Mouse (Mus musculus) cerebellum, postnatal 25 days (tissue): Measurements from ENCODE around the gene Hscb.
"Not testable (repeated sequence)": the region's sequence is repeated elsewhere in the genome, so short reads cannot be mapped to it uniquely, and the experiment has no call there.

ENCODE experiments used
- DNase-seq, 2 experiments: peaks; one replicate each; pipeline ENCODE4 v3.0.0; 2021; ENCODE audit warnings: mixed read lengths in 2 of 2

The Hscb gene

DNA sequence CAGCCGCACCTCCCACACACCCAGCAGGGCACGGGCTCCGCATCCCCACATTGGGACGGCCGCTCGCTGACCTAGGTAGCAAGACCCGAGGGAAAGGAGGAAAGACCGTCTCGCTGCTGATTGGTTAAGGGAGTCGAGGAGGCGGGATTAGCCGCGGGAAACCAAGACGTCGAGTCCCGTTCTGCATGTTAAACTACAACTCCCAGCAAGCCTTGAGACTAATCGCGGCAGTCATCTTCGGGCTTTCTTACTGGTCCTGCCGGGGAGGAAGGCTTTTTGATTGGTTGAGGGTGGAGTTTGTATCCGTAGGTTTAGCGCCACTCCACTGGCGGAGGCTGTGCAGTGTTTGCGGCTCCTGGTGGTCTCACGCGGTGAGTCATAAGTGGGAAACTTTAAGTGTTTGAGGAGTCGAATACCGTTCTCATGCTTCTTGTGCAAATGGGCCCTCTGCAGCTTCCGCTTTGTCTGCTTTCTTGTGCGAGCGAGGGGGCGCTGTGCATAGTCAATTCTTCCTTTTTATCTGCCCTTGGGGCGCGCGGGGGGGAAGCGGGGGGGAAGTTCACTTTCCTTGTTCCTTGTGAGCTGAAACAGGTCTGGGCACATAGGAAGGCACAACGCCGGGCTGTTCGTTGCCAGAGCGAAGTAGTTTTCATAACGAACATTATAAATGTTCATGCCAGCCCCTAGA, at the start of gene Hscb, which contains the start of gene Chek2:
Gene Hscb (minus strand): TSS at position 100 of the 688 bp plus-strand sequence.
Gene Chek2 (plus strand): TSS at position 302 of the 688 bp plus-strand sequence.
- DNase-seq: peak; percentile 99

DNA sequence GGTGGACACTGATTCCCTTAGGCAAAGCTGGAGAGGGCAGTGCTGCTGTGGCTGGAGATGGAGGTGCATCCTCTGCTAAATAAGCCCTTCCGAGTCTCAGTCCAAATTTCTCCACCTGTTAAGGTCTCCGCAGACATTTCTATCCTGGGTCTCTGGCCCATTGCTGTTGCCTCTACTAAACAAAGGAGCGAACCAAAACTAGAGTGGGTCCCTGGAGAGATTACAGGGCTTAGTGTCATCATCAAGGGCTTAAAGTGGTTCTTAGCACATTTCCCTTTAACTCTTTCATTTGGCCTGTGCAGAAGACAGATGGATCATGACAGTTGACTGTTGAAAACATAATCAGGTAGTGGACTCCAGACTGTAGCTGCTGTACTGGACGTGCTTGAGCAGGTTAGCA, 49.0 kb upstream of the Hscb start:
- DNase-seq: no peak

DNA sequence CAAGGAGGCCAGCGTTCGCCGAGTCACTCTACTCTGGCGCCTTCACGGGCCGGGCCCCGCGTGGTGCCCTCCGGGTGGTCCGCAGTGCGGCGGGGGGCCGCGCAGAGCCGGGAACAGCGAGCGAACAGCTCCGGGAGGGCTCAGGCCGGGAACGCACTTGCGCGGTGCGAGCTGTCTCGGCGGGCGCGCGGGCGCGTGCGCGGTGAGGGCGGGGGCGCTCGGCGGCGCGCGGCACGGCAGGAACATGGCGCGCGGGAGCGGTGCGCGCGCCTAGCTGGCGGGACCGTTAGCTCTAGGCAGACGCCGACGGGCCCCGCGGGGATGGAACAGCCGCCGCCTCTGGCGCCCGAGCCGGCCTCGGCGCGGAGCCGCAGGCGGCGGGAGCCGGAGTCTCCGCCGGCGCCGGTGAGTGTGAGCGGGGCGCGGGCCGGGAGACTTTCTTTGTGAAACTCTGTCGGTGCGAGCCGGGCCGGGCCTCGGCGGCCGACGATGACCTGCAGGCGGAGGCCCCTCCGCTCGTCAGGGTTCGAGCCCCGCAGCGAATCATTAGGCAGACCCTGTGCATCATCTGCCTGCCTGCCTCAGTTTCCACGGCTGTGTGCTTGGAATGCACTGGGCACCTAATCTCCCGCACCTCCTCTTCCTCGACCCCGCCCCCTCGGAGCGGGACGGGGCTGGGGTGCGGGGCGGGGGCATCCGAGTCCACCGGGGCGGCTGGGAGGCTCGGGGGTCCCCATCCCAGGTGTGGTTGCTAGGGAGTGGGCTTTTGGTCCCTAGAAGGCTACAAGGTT, 40.2 kb upstream of the Hscb start, which contains the start of gene Ttc28:
Gene Ttc28 (plus strand): TSS at position 220 of the 791 bp plus-strand sequence.
- peak; percentile 90 to 94 for DNase-seq

DNA sequence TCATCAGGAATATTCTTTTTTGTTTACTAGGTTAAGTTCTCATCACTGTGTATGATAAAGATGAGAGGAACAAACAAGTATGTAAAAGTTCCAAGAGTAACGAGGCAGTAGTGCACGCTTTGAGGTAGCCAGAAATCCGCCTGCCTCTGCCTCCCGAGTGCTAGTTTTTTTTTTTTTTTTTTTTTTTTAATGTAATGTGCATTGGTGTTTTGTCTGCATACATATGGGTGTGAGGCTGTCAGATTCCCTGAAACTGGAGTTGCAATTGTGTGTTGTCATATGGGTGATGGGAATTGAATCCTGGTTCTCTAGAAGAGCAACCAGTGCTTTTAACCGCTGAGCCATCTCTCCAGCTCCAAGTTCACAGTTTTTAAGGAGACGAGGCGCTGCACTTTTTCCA, 39.5 kb upstream of the Hscb start:
- no peak for DNase-seq

DNA sequence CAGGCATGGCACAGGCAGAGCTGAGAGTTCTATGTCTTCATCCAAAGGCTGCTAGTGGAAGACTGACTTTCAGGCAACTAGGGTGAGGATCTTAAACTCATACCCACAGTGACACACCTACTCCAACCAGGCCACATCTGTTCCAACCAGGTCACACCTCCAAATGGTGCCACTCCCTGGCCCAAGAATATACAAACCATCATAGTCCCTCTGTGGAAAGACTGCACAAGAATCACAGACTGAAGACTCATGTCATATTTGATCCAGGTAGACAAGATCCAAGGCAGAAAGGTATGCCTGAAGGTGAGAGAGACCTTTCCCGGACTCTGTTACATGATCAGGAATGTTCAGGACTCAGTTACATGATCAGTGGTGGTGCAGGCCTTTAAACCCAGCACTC, 38.9 kb upstream of the Hscb start:
- not testable (repeated sequence) for DNase-seq

DNA sequence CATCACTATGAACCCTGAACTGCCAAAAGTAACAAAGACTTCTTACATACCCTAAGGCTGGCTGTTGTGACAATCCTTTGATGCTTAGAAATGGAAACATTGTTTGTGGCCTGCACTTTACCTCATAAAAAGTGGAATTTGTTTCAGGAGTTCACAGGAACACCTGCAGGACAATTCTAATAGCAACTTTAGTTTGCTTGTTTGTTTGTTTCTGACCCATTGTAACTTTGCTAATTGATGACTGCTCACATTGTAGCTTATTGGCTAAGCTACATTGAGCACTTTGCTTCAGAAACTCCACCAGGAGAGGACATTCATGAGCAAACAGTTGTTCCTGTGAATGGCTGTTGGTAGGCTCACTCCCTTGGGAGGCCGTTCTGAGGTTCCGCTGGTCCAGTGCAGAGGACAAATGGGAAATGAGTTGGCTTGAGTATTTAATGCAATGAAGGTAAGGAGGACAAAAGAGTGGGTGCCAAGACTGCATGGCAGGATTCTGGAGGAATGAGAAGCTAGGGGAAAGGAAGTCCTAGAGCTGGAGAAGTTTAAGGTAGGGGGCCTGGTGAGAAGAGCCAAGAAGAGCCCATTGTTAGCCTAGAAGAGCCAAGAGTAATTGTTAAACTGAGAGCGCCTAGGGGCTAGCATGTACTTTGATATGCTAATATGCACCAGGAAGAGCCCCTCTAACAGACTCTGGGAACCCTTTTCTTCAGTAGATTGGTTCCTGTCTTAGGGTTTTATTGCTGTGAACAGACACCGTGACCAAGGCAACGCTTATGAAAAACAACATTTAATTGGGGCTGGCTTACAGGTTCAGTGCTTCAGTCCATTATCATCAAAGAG, 38.3 kb upstream of the Hscb start:
- no peak for DNase-seq

DNA sequence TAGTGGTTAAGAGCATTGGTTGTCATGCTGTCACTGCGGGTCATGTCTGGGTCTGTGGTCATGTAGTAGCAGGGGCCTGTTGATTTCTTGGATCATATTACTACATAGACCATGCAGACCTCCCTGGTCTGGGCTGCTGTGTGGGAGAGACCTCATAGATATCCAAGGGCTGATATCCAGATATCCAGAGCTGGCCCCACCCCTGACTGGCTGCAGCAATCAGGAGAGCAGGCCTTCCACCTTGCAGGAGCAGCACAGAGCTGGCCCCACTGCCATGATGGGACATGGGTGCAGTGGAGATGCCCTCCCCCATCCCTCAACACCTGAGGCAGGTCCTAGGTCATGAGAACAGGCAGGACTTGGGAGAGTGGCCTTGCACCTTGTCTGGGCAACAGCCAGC, 35.7 kb upstream of the Hscb start:
- no peak for DNase-seq

DNA sequence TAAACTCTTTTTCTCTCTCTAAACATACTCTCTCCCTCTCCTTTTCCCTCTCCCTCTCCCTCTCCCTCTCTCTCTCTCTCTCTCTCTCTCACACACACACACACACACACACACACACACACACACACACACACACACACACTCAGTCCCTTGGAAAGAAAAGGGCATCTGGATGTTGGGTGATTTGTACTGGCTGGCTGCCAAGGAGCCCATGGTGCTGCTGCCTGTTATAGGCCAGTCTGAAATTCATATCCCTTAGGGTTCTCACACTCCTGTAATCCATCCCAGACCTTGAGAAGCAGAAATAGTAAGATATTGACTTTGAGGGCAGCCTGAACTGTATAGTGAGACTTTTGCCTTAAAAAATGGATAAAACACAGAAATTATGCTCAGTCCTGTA, 35.1 kb upstream of the Hscb start:
- DNase-seq: peak in 1 of 2 experiments; percentile 18

DNA sequence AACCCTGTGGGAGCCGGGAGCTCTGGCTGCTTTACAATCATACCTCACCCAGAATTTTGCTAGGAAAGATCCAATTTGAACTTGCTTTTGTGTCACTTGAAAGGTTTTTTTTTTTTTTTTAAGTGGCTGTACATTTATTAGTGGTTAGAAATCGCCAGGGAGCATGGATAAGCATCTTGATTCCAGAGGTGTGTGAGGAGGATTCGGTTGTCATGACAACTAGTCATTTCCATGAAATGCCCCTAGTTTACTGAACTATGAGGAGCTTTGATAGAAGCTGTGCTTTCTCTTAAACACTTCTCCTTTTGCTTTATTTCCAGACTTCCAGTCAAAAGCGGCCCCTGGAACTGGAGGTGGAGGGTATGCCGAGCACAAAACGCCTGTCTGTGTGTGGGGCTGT, 33.6 kb upstream of the Hscb start:
- DNase-seq: no peak

DNA sequence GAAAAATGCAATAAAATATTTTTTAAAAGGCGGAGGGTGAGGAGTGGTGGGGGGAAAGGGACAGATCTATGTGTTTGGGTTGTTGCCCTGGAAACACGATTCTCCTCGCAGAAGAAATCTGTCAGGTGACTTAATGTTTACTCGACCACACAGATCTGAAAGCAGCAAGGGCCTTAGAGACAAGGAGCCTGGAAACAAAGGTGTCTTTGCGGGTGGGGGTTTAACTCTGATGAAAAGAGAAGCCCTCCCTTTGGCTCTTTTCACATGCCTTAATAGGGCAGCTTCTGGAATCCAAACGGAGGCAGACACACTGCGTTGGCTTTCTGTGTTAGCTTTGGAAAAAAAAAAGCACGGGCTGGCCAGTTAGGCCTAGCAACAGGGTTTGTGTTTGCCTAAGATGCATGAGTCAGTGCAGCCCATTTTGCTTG, 29.7 kb upstream of the Hscb start:
- DNase-seq: no peak

DNA sequence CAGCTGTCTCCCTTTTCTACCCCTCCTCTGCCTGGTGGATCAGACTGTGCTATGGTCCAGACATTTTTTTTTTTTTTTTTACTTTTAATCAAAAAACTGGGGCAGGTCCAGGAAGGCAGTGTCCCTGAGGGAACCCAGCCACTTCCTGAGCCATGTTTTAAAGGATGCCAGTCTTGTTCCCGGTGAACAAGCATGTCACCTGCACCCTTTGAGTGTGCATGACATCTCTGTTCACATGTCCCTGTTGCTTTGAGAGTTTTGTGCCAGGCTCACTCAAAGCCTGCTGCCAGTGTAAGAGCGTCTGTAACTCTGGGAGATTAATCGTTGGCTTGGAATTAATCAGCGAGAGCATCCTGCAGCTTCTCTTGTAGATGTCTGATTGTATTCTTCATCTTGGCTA, 28.9 kb upstream of the Hscb start:
- no peak for DNase-seq

DNA sequence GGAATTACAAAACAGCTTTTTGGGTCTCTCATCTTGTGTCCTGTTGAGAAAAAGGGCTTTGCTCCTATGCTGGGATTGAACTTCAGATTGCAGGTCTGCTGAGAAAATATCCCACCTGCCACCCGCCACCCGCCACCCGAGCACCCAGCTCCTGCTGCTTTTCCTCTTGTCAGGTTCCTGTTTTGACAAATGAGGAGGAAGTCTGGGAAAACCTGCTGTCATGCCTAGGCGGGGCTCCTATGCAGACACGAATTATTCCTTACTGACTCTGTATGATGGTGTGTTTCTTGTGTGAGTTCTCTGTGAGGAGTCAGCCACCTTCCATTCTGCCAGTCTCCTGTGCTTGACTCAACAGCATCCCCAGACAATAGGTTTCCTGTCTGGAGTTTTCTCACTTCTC, 20.9 kb upstream of the Hscb start:
- DNase-seq: no peak

DNA sequence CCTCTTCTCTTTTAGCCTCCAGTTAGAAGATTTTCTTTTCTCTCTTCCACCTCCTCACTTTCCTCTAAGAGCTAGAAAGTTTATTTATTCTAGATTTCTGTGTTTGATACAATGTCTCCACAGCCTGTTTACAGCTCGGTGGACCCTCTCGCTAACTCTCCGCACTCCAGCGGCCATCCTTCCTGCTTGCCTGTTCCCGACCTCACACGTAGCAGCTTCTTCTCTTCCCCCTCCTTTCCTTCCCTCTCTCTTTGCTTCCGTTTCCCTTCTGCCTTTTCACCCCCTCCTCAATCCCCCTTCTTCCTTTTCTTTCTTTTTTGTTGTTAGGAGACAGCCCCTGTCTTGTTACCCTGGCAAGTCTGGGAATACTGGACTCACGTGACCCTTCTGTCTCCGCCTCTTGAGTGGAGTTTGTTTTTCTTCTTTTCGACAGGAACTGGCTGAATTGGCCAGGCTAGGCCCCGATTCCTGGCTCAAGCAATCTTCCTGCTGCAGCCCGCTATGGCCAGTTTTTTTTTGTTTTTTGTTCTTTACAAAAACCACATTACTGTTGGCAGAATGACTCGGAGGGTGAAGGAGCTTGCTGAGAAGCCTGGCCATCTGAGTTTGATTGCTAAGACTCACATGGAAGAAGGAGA, 19.6 kb upstream of the Hscb start:
- peak in 1 of 2 experiments; percentile 17 for DNase-seq

DNA sequence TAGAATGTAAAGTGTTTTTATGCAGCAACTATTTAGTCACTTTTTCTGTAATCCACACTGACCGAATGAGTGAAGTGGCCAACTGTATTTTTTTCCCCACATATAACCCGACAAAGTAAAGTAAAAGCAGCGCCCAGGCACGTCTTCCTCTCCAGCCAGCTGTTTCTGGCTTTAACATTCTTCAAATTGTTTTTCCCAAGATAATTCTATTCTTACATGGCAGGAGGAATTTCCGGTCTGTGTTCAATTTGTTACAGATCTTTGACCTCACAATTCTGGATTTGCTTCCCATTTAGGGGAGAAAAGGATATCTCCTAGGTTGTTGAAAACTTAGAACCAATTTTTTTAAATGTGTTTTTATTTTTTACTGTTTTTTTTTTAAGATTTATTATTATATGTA, 17.5 kb upstream of the Hscb start:
- no peak for DNase-seq

DNA sequence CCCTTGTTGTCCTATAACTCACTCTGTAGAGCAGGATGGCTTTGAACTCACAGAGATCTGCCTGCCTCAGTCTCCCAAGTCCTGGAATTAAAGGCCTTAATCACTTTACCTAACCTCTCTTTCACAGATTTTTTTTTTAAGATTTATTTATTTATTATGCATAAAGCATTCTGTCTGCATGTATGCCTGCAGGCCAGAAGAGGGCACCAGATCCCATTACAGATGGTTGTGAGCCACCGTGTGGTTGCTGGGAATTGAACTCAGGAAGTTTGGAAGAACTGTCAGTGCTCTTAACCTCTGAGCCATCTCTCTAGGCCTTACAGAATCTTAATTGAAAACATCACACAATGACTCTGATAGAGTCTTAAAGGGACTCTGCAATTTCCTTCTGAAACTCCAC, 13.4 kb upstream of the Hscb start:
- no peak for DNase-seq

DNA sequence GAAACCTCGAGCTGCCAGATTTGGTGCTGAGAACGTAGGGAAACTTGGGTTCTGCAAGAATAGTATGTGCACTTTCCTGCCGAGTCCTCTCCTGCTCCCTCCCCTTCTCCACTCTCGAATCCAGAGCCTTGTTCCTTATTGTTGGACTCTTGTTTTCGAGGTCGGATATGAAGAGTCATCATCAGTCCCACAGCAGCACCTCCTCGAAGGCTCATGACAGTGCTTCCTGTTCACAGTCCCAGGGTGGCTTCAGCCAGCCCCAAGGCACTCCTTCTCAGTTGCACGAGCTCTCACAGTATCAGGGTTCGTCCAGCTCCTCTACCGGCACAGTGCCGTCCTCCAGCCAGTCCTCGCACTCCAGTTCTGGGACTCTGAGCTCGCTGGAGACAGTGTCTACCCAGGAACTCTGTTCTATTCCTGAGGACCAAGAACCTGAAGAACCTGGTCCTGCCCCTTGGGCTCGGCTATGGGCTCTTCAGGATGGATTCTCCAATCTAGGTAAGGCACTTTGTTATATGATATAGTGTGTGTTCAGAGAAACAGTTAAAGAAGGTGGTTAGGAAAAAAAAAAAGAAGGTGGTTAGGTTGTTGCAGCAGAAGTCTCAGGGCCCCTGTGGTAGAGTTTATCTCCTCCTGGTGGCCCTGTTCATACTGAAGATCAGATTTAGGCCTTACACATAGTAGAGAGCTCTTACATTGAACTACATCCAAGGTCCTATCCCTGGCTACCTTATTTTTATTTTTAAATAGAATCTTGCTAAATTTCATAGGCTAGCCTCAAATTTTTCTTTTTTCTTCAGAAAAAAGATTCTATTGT, 1.7 kb upstream of the Hscb start:
- DNase-seq: no peak

DNA sequence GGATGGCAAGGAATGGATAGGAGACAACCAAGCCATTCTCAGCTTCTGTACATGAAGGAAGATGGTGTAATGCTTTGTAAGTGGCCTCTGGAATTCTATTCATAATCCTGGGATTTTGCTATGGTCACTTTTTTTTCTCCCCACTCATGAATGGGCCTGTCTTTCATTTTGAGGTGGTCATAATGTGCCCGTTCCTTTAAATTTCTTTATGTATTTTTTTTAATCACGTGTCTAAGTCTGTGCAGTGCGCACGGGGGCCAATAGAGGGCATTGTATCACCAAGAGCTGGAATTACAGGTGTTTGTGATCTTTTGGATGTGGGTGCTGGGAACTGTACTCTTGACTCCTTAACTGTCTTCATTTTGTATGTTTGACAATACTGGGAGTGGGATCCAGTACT, 888 bp upstream of the Hscb start:
- peak; percentile 46 to 67 for DNase-seq

DNA sequence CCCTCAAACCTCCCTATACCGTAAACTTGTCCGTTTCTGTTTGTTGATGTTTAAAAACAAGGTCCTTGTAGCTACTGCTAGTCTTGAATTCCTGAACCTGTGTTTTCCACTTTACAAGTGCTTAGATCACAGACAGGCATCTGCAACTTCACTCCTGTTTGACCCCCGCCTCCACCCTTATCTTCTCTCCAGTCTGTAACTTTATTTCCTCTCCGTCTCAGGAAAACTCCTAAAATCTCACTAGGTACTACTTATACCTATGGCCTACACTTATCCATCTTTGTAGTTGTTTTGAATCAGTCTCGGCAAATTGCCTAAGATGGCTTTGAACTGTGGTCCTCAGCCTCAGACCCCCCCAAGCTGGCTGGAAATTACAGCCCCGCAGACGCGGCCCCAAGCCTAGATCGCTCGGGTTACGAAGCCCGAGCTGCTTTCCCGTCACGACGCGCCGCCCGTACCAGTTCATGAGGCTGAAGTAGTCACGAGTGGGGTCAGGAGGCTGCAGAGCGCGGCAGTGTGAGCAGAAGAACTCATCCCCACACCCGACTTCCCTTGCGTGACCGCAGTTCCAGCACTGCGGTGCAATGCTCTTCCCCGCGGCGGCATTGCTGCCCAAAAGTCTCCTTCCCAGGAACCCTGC, 419 bp downstream of the Hscb start:
- DNase-seq: no peak

DNA sequence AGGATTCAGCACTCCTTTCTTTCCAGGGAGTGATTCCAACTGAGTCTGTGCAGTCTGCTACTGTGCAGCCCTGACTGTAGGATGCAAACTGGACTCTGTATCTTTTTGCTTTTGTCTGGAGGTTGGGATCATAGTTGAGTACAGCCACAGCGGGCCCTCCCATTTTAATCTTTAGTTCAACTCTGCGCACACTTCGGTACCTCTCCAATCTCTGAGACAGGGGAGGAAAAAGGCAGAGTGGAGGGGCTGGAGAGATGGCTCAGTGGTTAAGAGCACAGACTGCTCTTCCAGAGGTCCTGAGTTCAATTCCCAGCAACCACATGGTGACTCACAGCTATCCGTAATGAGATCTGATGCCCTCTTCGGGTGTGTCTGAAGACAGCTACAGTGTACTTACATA, 1.6 kb downstream of the Hscb start:
- not testable (repeated sequence) for DNase-seq

DNA sequence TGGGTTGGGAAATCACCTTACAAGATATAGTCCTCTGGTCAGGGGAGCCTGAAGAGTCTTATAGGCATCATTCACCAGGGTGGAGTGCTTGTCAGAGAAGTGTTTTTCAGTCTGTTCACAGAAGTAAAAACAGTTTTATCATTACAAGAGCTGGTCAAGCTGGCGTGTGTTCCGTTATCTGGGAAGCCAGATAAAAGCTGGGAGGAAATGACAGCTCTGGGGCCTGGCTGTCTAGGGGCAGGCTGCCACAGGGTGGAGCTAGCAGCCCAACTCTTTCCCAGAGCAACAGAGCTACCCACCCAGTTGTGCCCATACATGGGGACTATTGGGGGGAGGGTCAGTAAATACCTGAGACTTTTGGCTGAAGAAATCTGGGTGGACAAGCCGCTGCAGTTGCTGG, 3.6 kb downstream of the Hscb start:
- peak; percentile 48 to 69 for DNase-seq

DNA sequence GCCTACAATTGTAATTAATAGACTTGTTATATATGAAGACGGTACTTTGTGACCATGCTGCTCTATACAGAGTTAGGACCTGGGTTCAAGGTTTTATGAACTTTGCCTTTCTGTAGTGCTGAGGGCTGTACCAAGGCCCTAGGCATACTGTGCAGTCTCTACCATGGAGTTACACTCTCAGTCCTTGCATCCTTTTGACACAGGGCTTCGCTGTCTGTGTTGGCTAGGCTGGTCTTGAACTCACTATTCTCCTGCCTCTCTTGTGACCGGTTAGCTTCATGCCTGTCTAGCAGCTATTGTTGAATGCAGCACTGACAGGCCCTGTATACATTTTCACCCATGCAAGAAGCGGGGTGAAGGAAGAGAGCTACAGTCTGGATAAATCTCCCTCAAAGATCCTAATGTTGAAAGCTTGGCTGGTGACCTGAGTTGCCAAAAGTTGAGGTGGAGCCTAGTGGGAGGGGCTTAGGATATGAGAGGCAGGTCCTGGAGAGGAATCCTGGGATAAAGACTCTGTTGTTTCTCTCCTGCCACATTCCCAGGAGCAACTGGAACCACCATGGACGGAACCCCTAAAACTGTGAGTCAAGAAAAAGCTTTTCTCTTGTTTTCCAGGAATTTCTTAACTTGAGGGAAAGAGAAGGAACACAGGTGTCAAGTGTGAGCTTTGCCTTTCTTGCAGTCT, 8.4 kb downstream of the Hscb start:
- no peak for DNase-seq
